In the genomic region with DNA sequence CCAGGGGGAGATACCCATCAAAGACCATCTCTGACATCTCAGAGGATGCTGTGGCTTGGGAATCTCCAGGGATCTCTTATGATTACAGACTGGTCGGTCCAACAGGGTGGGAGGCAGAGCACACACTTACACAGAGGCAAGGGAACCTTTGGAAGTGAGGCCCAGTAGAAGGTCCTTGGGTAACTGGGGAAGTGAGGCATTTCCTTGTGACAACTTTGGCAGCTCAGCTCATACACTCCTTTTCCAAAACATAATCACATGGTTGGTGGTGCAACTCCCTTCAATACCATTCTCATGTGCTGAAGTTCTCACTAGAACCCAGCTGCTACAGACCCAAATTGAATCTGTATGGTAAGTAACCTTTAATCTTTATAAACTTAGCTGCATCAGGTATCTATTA, we compare ENCODE assay signal across 18 mouse cellular contexts.
"Had no signal": no experiment of that assay in that cellular context is flagged by ENCODE, and none has a peak within 500 bp of the region (broad histone marks: within the 10 kb centered on the region; RNA-seq: fewer than 3 reads in every experiment).

No protein-coding gene starts in this region.

- H3K36me3 ChIP-seq: liver, embryonic 12.5 days; liver, embryonic 15.5 days; lung, embryonic 15.5 days had no signal

- H3K27ac ChIP-seq: kidney, postnatal 0 days; layer of hippocampus, adult 2 months; limb, embryonic 10.5 days; limb, embryonic 13.5 days; liver, embryonic 12.5 days; liver, embryonic 15.5 days; lung, embryonic 15.5 days; stomach, embryonic 15.5 days had no signal

- H3K4me3 ChIP-seq: layer of hippocampus, adult 2 months; limb, embryonic 10.5 days; limb, embryonic 13.5 days; liver, embryonic 12.5 days; liver, embryonic 15.5 days; lung, embryonic 15.5 days; stomach, embryonic 15.5 days had no signal

- ATAC-seq: liver, embryonic 12.5 days had no signal

- DNase-seq: kidney, adult 2 months; kidney, postnatal 25 days; layer of hippocampus, adult 9-11 months; liver; lung, adult 18-20 months; midbrain, embryonic 14.5 days; retina, postnatal 1 day; right cerebral cortex, postnatal 25 days; spleen, adult 18-20 months; thymus, postnatal 36 days had no signal
